Mouse (Mus musculus): ENCODE results near the gene Cyp4v3.

DNA sequence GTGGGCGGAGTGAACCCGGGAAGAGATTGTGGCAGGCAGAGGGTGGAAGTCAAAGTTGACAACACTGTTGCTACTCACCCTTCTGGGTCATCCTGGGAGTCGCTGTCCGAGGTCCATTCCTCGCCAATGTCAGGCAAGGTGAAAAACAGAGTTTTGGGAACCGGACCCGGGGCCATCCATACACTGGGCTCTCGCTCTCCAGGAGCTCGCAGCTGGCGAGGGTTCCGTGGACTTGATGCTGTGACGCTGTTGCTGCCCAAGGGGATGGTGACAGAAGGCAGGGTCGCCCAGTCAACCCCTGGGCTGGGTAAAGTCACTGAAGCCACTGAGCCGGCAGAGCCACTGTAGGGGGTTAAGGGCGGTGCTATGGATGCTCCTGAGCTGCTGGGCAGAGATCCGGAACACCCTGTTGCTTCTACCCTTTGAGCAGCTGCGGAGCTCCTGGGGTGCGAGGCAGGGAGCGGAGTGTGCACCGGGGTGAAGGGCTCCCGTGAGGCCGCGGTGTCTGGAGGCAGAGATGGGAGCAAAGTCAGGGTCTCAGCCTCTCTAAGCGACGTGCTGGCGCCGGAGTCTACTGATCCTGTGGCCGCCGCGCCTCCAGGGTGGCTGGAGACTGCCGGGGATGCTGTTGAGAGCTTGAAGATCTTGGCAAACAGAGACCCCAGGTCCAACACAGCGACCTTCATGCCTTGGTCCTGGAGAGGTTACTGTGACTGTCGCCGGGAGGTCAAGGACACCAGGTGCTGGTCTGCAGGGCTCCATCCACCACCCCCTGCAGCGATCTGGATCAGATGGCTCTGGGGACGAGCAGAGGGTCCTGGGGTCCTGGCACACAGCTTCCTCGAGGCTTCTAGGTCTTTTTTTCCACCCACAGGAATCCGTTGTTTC is 48.3 kb upstream of the Cyp4v3 start:
- TF ChIP-seq POLR2A (IDR thresholded peaks at IDR 0.05; ENCODE audit: insufficient read depth, low read depth, low read length) (no peak), CTCF (IDR thresholded peaks at IDR 0.05) (no peak), EP300 (IDR thresholded peaks at IDR 0.05; ENCODE audit: insufficient read depth, low read depth, low read length) (no peak)
